Mouse (Mus musculus) neural tube, postnatal 0 days (tissue): Measurements from ENCODE around the gene Ctsd. TPM values are rescaled to one million over a fixed set of nuclear protein-coding genes. Genes with fewer than 3 reads are reported as not detected.

Experiments used
- polyA plus RNA-seq: library from polyadenylated mRNA; unstranded; fragments of >200 nt; fragmentation: Nextera tagmentation; extraction: Ambion mirVana; gene quantifications from 2 replicates; pipeline ENCODE4 v1.2.1, GENCODE M21; 2015

The Ctsd gene
- 389 and 402 TPM in 2 replicates for polyA plus RNA-seq

GRCm38 (mm10) chr7:142387419-142388148 is at the start of gene Ctsd:
Ctsd (minus strand) TSS chr7:142388038.

GRCm38 (mm10) chr7:142434137-142434865 is 46.5 kb upstream of the Ctsd start, which contains the start of gene Syt8:
Syt8 (plus strand) TSS chr7:142434850.

GRCm38 (mm10) chr7:142382567-142382966 is 5.3 kb downstream of the Ctsd start, which contains the start of gene Gm49369:
Gm49369 (minus strand) TSS chr7:142382667.

GRCm38 (mm10) chr7:142373641-142374412 is 14.0 kb downstream of the Ctsd start, which contains the start of gene Ifitm10:
Ifitm10 (minus strand) TSS chr7:142373753.

Other genes starting within 250 kb of the Ctsd start
- gene Gm45337, start 243.4 kb downstream of the Ctsd start, polyA plus RNA-seq, result not detected in 2 replicates
- not detected in 2 replicates for gene Gm29735, start 230.9 kb downstream of the Ctsd start, polyA plus RNA-seq
- gene Gm4553, start 222.3 kb downstream of the Ctsd start, polyA plus RNA-seq, result not detected in 2 replicates
- gene Krtap5-2, start 212.0 kb downstream of the Ctsd start, polyA plus RNA-seq, result not detected in 2 replicates
- not detected in 2 replicates for gene Gm10153, start 197.6 kb downstream of the Ctsd start, polyA plus RNA-seq
- not detected in 2 replicates for gene Krtap5-3, start 186.7 kb downstream of the Ctsd start, polyA plus RNA-seq
- not detected in 2 replicates for gene Gm7579, start 176.2 kb downstream of the Ctsd start, polyA plus RNA-seq
- not detected in 2 replicates for gene Krtap5-5, start 158.1 kb downstream of the Ctsd start, polyA plus RNA-seq
- gene Gm40460, start 147.0 kb downstream of the Ctsd start, polyA plus RNA-seq, result not detected in 2 replicates
- not detected in 2 replicates for gene Gm2431, start 129.7 kb downstream of the Ctsd start, polyA plus RNA-seq
- not detected in 2 replicates for gene Gm4559, start 113.7 kb downstream of the Ctsd start, polyA plus RNA-seq
- gene Krtap5-1, start 90.9 kb downstream of the Ctsd start, polyA plus RNA-seq, result not detected in 2 replicates
- not detected in 2 replicates for gene Krtap5-4, start 84.5 kb downstream of the Ctsd start, polyA plus RNA-seq
- gene Ifitm10, start 14.3 kb downstream of the Ctsd start, polyA plus RNA-seq, result 31.7 and 34.0 TPM in 2 replicates
- gene Gm49369, start 5.4 kb downstream of the Ctsd start, polyA plus RNA-seq, result 1.2 TPM in 1 of 2 replicates, not detected in the other
- 0.35 TPM in 1 of 2 replicates, not detected in the other for gene Syt8, start 46.8 kb upstream of the Ctsd start, polyA plus RNA-seq
- gene Tnni2, start 53.8 kb upstream of the Ctsd start, polyA plus RNA-seq, result 4.1 and 5.3 TPM in 2 replicates
- 9.9 and 11.5 TPM in 2 replicates for gene Lsp1, start 72.8 kb upstream of the Ctsd start, polyA plus RNA-seq
- 5.2 and 7.0 TPM in 2 replicates for gene Tnnt3, start 110.8 kb upstream of the Ctsd start, polyA plus RNA-seq
- gene Mrpl23, start 144.6 kb upstream of the Ctsd start, polyA plus RNA-seq, result 27.4 and 27.9 TPM in 2 replicates